Mouse (Mus musculus) spleen, postnatal 4 days (tissue): Measurements from ENCODE around the gene Fuk.
"Not testable (repeated sequence)": the region's sequence is repeated elsewhere in the genome, so short reads cannot be mapped to it uniquely, and the experiment has no call there.

Experiments used
- DNase-seq, 2 experiments: peaks; one replicate each; pipeline ENCODE4 v3.0.0; 2022; ENCODE audit warnings: low spot score in 2 of 2

Gene Fuk

GRCm38 (mm10) chr8:110919341-110920031 lies 17.2 kb upstream of the Fuk start, which contains the start of gene St3gal2:
St3gal2 (plus strand) TSS chr8:110919922.
- peak; percentile 80 to 88 for DNase-seq

GRCm38 (mm10) chr8:110918460-110918859 lies 16.2 kb upstream of the Fuk start:
- DNase-seq = no peak

GRCm38 (mm10) chr8:110918027-110918426 lies 15.7 kb upstream of the Fuk start:
- DNase-seq = no peak

DNA sequence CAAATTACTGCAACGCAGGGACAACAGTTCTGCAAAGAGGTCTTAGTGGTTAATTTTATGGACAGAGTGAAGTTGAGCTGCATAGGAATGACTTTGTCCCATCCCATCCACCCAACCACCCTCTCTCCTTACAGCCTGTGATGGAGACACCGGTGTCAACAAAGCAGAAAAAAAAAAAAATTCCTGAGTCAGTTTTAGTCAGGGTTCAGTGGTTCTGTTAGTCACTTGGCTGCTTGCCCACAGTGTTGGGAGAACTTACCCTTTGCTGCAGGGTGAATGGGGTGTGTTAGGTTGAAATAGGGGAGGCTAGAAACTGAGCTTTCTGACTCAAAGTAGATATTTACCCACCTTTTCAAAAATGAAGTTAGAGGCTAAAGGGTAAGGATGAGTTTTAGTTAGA lies 15.1 kb upstream of the Fuk start:
- no peak for DNase-seq

DNA sequence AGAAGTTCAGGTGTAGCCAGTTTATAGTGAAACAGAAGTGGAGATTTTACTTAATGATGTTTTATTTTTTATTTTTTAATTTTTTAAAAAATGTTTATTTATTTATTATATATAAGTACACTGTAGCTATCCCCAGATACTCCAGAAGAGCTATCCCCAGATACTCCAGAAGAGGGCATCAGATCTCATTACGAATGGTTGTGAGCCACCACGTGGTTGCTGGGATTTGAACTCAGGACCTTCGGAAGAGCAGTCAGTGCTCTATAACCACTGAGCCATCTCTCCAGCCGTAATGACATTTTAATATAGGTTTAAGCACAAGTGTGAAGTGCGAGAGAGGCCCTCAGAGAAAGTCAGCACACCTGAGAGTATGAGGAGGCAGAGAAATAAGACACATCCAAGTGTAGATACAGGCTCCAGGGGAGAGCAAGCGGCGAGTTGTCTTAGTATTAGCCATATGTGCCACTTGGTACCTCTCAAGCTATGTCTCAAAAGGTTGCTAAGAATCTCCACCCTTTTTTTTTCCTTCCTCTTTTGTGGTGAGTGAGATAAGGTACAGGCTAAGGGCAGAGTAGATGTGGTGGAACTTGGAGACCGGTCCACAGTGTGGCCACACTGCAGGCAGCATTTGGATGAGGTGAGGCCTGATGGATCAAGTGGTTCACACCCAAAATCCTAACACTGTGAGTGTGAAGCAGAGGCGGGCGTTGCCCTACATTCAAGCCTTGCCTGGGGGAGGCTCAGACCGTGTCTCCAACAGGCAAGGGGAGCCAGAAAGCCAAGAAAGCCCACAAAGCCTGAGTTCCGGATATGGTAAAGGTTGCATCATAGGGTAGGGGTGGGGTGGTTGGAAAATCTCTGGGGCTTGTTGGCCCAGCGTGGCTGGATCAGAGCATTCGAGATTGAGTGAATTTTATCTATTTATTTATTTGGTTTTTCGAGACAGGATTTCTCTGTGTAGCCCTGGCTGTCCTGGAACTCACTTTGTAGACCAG lies 9.6 kb upstream of the Fuk start:
- DNase-seq = no peak

DNA sequence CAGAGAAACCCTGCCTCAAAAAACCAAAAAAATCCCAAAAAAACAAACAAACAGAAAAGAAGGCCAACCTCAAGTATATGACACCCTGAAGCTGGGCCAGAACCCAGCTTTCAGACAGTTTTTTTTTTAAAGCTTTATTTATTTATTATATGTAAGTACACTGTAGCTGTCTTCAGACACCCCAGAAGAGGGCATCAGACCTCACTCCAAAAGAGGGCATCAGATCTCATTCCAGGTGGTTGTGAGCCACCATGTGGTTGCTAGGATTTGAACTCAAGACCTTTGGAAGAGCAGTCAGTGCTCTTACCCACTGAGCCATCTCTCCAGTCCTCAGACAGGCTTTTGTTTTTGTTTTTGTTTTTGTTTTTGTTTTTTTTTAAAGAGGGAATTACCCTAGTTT lies 7.6 kb upstream of the Fuk start:
- DNase-seq = not testable (repeated sequence)

- no peak for DNase-seq
Measured at GRCm38 (mm10) chr8:110906682-110907081, 4.4 kb upstream of the Fuk start.

- DNase-seq = no peak
Measured at GRCm38 (mm10) chr8:110905404-110905803, 3.1 kb upstream of the Fuk start.

GRCm38 (mm10) chr8:110902579-110902965 lies 284 bp upstream of the Fuk start:
- DNase-seq = no peak

DNA sequence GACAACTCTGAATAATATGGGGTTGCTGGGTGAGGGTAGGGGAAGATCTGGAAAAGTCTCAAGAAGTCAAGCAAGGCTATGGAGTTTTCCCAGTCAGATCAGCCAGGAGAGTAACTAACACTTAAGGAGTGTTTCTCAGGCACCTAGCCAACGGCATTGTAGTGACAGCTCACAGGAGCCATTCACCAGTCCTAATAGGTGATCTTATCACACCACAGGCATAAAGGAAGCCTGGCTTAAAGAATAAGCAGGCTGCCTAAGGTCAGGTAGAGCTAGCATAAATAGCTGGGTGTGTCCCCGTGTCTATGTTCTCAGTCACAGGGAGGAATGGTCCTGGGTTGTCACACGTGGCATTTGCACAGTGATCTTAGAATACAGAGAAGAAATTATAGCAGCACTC lies 1.2 kb downstream of the Fuk start:
- DNase-seq = no peak

- DNase-seq = no peak
Measured at GRCm38 (mm10) chr8:110897495-110897894, 4.8 kb downstream of the Fuk start.

DNA sequence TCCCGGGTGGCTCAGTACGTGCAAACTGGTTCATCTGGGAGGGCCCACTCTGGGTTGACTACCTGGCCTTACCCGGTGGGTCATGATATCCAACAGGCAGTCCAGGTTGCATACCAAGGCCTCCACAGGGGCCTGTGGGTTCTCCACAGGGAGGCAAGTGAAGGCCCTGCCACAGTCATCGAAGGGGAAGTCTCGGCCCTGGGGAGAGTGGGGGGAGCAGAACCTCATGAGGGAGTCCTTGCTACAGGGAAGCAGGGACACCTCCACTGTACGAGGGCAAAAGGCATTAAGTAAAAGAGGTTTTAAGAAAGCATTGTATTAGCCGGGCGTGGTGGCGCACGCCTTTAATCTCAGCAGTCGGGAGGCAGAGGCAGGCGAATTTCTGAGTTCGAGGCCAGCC lies 6.5 kb downstream of the Fuk start:
- no peak for DNase-seq

GRCm38 (mm10) chr8:110895254-110895653 lies 7.0 kb downstream of the Fuk start:
- no peak for DNase-seq

DNA sequence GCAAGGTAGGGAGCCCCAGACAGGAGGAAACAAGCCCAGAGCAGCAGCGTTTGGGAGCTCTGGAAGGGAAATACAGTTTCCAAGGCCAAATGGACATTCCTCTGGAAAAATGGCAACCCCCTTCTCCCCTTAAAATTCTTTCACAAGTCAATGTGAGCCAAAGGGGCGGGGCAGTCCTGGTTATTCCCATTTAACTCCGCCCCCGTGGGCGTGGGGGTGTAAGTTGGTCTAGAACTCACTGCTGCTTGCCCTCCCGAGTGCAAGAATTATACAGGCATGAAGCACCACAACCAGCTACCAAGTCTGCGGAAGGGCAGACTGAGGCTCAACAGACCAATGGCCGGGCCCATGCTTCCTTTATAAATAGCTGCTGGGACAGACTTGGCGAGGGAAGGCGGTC lies 7.4 kb downstream of the Fuk start:
- no peak for DNase-seq

GRCm38 (mm10) chr8:110892913-110893312 lies 9.4 kb downstream of the Fuk start:
- DNase-seq = no peak

- no peak for DNase-seq
Measured at GRCm38 (mm10) chr8:110892040-110892439, 10.2 kb downstream of the Fuk start.

DNA sequence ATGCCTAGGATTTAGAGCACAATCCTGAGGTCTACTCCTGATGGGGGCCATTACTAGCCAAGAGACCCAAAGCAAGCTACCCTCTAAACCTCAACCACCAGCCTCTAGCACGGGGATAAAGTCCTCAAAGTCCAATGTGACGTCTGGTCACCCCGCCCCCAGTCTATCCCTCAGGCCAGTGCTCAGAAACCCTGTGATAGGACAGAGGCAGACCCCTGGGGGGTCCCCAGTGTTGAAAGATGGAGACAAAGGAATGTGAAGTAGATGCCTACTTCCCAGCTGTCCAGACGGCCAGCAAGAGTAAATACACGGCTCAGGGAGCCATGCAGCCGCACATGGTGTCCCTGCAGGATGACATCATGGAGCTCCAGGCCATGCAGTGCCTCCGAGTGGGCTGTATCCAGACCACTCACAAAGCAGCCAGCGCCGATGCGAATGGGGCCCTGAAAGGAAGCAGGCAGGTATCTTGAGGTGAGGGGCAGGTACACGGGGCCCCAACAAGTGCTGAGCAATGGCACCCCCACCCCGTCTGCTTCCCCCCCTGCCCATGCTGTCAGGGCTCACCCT lies 12.3 kb downstream of the Fuk start:
- DNase-seq = no peak

GRCm38 (mm10) chr8:110888860-110889259 lies 13.4 kb downstream of the Fuk start:
- DNase-seq = no peak

- DNase-seq = no peak
Measured at GRCm38 (mm10) chr8:110888441-110888840, 13.8 kb downstream of the Fuk start.

DNA sequence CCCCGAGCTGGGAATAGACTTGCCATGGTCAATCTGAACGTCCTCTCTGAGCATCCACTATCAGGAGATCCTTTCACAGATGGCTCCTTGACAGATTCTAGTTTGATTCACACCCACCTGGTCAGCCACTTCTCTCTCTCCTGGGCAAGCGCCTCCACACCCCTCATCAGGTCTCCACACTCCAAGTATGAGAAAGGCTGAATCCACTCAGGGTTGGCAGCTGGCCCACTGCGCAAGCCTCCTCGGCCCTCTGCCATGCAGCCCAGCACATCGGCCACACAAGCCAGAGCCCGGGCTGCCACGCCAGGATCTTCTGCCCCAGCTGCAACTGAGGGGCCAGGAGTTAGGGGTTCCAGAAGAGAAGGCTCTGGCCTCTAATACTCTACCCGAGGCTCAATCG lies 14.7 kb downstream of the Fuk start:
- no peak for DNase-seq

DNA sequence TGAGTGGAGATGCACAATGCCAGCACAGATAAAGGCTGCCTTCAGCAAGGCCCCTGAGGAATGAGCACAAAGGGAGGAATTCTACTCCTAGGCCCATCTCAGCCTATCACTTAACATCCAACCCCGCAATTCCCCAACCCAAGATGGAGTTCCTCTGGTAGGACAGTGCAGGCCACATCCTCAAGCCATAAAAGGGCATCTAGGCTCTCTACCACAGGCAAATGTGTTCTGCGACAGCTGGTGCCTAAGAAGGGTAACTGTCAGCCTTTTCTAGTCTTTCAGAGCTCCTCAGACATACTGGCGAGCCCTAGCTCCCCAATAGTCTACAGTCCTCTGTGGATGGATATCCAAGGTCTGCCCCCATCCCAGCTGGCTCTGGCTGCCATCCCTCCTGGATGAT lies 15.7 kb downstream of the Fuk start:
- DNase-seq = no peak

DNA sequence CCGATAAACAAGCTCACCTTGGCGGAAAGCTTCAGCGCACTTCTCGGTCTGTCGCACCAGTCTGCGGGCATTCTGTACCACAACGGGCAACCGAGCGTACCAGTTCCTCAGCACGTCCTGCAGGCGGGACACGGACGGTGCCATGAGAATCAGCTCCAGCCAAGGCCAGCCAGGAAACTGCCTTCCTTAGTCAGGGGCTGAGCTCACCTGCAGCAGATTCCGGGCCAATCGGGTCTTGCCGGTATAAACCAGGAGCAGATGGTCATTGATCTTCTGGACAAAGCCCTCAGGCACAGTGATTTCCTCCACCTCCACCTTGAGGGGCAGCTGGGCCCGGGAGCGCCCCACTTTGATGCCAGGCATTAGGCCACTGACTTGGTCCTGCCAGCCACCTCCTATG lies 18.5 kb downstream of the Fuk start:
- DNase-seq = no peak
